Mouse (Mus musculus) yolk sac, embryonic 10.5 days (tissue): ENCODE measurements around the gene Sema6d.

Experiments used
- DNase-seq: peaks from one replicate; pipeline ENCODE4 v3.0.0-alpha.2; 2017; ENCODE audit warnings: low spot score

The Sema6d gene

DNA sequence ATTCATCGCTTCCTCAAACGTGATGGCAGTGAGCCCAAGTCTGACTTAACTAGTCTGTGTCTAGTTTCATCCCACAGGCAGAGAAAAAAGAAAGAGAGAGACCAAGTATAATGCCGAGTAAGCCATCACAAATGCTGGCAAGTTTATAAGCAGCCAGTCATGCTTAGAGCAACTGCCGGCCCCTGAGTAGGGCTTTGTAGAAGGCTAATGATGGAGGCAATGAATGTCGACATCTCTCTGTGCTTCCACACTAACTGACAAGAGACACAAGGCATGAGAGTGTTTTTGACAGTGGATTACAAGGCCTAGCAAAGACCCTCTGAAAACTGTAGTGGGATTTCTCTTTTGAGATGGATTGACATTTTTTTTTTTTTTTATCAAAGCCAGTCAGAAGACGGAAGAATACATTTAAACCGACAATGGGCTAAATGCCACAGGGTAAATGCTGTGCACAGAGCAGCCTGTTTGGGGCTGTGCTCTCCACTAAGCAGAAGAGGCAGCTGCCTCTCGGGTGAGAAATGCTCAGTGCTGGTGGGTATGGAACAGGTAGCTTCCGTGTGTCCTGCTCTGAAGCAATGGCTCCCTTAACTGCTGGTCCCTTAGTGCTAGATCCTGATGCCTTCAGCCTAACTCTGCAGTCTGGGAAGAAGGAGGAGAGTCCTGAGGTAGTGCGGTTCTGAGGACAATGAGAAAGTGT lies 380.7 kb downstream of the Sema6d start:
- DNase-seq: no peak

DNA sequence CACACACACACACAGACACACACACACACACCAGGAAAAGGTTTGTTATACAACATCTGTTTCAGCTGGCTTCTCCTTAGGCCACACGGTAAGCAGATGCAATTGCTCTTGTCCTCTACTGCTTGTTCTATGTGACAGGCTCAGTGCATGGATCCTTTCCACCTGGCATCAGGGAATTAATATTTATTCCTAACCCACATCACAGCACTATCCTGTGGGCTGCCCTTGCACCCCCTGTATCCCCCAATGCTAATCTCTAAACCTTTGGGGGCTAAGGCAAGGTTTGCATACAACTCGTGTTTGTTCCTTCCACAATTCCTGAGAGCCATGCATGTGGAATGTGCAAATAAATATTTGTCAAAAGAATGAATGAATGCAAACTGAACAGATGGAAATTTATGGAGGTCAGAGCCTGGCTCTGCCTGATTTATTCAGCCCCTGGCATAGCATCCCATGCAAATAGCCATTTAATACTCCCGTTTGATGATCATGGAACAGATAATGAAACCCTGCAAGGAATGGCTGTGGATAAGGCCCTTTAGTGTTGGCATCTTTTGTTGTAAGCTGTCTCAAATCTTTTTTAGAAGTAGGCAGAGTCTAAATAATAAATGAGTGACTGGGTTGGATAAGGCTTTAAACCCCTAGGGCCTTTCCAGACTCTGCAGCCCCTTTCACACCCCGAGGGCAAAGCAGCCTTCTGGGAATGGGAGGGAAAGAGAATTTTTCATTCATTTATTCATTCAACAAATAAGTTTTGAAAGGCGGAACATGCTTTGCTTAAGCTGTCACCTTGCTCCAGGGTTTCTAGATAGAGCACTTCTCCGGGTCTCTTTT lies 383.1 kb downstream of the Sema6d start:
- no peak for DNase-seq

GRCm38 (mm10) chr2:124477904-124478303 lies 388.1 kb downstream of the Sema6d start:
- no peak for DNase-seq

DNA sequence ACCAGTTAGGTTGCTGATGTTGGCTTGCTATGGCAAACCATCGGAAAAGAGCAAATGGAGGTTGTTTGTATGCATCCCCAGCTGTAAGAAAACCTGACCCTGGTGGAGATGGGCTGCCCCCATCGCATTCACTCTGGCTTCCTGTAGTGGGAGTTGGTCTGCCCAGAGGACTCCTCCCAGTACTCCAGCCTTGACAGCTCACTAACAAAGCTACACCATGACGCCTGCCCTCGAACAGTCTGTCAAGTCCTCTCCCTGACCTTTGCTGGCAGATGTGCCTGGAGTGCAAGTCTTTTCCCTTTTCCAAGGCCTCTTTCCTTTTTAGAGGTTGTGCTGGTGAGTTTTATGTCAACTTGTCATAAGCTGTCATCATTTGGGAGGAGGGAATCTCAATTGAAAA lies 388.8 kb downstream of the Sema6d start:
- no peak for DNase-seq

- DNase-seq: no peak
These were observed 396.0 kb downstream of the Sema6d start for GRCm38 (mm10) chr2:124485761-124486160.

- DNase-seq: no peak
These were observed 400.4 kb downstream of the Sema6d start for GRCm38 (mm10) chr2:124490010-124490801.

GRCm38 (mm10) chr2:124495751-124496150 lies 406.0 kb downstream of the Sema6d start:
- no peak for DNase-seq

- no peak for DNase-seq
These were observed 409.9 kb downstream of the Sema6d start for GRCm38 (mm10) chr2:124499670-124500069.

GRCm38 (mm10) chr2:124505784-124506489 lies 416.2 kb downstream of the Sema6d start:
- no peak for DNase-seq

DNA sequence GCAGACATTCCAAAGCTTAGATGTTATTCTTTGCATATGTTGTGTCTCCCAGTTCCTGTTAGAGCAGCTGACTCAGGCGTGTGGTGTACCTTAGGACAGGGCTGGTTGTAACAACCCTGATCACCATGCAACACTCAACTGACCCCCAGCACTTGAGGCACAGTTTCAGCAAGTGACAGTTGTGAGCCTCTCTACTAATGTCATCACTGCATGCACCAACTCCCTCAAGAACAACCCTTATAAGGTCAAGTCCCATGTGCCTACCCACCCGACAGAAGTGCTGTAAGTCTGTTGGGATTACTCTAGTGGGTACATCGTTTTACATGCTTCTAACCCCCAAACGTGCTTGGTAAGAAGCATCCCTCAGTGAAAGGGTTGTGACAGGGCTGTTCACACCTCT lies 418.0 kb downstream of the Sema6d start:
- no peak for DNase-seq

GRCm38 (mm10) chr2:124509479-124509878 lies 419.7 kb downstream of the Sema6d start:
- no peak for DNase-seq

- no peak for DNase-seq
These were observed 422.1 kb downstream of the Sema6d start for GRCm38 (mm10) chr2:124511826-124512225.

DNA sequence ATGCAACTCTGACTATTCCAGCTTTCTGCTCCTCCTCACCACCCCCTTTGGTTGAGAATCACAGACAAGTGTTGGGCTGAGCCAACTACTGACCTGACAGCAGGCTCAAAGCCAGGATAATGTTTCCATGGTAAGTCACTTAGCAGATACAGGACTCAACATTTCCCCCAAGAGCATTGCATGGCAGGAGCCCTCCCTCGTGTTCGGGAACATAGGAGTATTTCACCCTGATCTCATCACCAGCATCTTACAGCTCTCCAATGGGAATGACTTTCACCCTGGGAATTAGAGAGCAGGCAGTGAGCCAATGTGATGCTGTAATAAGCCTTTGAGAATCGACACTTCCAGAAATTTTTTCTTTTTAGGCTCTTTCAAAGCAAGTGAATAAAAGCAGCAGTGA lies 432.7 kb downstream of the Sema6d start:
- DNase-seq: no peak

GRCm38 (mm10) chr2:124523667-124524066 lies 433.9 kb downstream of the Sema6d start:
- no peak for DNase-seq

GRCm38 (mm10) chr2:124524167-124524566 lies 434.4 kb downstream of the Sema6d start:
- no peak for DNase-seq

DNA sequence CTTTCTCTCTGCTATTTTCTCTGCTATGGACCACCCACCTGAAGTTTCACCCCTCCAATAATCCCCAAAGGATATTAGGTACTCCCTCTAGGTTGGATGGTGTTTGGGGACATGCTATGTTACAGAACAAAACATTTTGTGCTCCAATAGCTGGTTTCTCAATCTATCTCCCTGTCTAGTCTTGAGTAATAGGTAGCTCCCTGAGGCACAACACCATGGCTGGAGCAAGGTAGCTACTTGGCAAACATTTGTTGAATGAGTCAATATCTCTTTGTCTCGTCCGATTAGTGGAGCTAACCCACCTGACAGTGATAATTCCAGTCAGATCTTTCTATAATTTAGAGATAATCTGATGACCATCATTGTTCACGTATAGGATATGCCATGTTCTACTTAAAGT lies 437.9 kb downstream of the Sema6d start:
- DNase-seq: no peak

DNA sequence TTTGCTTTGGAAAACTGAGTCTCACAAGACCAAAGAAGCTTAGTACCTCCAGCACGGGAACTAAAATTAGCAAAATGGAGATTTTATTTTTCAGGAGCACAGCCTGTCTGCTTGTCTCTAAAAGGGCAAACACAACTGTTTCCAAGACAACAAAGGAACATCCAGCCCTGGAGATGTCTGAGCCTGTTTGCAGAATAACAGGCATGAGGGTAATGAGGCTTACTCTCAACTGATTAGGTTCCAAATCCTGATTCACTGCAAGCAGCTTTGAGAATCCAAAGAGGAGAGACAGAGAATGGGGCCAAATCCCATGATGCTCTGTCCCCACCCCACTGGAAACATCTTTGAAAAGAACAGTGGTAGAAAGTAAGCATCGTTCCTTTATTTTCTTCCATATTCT lies 440.7 kb downstream of the Sema6d start:
- no peak for DNase-seq

- DNase-seq: no peak
These were observed 441.3 kb downstream of the Sema6d start for GRCm38 (mm10) chr2:124531062-124531461.

DNA sequence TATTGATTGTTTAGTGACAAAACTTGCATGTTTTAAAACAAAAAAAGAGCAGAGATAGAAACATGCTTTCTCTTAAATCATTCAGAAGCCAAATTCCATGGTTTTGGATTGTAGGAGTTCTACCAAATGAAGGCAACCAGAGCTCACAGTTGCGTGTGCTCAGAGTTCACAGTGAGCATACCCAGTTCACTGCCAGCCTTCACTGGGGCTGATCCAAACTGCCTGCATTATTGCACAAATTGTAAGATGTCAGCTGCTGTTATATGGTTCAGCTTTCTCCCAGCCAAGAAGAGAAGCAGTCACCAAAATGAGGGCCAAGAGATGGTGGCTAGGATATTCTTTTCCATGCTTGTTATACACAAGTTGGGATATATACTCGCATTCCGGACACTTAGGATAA lies 443.1 kb downstream of the Sema6d start:
- no peak for DNase-seq

GRCm38 (mm10) chr2:124533602-124534001 lies 443.8 kb downstream of the Sema6d start:
- DNase-seq: no peak

GRCm38 (mm10) chr2:124550315-124550714 lies 460.5 kb downstream of the Sema6d start:
- DNase-seq: no peak
